Mouse (Mus musculus): ENCODE results near the gene Rhog.

Gene Rhog

DNA sequence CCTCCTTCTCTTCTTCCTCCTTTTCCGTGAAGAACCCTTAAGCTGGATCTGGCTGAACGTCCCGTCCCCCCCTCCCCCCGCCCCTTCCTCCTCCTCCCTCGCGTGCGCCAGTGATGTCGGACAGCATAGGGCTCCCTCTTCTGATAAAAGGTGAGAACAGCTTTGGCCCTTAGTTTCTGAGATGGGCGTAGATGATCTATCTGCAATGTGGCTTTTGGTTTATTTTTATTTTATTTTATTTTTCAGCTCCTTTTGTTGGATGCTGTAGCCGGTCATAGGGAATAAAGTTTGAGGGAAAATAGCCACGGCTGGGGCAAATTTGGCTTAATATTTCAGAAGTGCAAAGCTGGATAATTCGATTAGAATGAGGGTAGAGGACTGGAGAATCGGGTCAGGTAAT is 33.5 kb downstream of the Rhog start:
- DNase-seq (ENCODE audit: low read depth, low spot score): no peak

DNA sequence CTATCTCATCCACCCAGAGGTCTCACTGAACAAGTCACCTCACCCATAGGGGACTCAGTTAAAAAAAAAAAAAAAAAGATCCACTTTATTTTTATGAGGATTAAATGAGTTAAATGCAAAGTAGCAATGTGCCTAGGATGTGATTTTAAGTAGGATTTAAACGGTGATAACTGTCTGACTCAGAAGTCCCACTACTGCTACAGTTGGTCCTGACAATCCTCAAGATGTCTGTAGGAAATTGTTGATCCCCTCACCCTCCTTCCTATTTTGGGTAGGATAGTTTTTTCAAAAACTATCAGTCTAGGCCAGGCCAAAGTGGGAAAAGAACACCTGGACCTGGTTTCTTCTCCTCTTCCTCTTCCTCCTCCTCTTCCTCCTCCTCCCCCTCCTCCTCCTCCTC is 34.0 kb downstream of the Rhog start:
- no peak for DNase-seq (ENCODE audit: low read depth, low spot score)

DNA sequence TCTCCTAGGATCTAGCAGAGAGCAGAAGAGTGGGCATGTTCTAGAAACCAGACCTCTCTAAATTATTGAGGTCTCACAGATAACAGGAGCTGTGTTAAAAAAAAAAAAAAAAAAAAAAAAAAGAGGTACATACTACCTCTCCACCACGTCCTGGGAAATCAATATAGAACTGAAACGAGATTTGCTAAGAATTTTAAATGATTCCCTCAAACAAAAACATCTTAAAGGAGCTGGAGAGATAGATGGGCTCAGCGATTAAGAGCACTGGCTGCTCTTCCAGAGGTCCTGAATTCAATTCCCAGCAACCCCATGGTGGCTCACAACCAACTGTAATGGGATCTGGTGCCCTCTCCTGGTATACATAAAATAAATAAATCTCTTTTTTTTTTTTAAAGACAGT is 44.8 kb downstream of the Rhog start:
- DNase-seq (ENCODE audit: low read depth, low spot score): no peak

DNA sequence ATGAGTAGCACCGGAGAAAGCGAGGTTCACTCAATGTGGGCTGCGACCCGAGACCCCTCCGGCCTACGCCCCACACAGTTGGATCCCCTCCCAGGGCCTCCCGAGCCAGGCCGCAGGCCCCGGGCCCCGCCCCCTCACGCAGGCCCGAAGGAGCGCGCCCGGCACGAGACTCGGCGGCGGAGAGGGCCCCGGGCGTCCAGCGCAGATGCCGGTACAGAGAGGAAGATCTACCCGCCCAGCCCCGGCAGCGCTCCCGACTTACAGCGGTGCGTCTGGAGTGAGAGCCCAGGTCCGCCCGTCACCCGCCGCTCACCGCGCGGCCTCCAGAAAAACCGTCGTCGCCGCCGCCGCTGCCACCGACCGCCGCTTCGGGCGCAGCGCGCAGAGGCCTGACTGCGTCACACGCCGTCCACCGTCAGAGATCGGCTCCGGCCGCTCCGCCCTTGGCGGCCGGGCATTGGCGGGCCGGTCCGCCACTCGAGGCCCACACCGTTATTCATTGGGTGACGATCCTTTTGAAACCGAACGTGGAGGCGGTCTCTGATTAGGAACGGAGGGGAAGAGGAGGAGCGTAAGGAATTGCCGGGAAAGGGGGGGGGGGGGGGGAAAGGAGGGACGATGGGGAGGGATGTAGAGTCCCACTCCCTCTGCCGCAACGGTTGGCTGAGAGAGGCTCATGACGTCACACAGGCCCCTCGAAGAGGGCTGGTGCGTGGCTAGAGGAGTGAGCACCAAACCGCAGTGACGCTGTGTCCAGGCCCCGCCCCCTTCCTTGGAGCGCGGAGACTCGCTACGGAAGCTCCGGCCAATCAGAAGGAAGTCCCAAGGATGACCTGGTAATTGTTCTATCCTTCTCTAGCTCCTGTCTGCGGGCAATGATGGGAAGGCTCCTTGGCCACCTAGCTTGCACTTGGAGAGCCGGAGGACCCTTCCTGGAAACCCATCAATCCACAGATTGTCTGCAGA is 45.8 kb downstream of the Rhog start, which contains the start of the genes Nup98 and Pgap2:
TSS of gene Nup98 (minus strand) at position 421 of the 966 bp plus-strand sequence.
TSS of gene Pgap2 (plus strand) at position 453 of the 966 bp plus-strand sequence.
- DNase-seq (ENCODE audit: low read depth, low spot score): peak; percentile 98

DNA sequence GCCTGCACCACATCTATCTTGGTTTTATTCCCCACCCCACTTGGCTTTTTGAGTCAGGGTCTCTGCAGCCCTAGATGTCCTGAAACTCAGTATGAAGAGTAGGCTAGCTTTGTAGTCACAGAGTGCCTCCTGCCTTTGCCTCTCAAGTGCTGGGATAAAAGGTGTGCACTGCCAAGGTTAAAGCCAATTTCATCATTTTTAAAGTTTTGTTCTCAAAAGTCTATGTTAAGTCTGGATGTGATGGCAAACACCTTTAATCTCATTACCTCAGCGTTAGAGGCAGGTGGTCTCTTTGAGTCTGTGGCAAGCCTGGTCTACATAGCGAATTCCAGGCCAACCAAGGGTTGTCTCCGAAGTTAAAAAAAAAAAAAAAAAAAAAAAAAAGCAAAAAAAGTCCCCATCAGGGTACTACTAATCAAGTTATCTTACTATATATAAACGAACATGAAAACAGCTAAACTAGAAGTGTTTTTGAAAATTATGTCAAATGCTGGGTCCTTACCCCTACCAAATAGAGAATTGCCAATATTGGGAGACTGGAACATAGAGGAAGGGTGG is 47.0 kb downstream of the Rhog start:
- DNase-seq (ENCODE audit: low read depth, low spot score): no peak

DNA sequence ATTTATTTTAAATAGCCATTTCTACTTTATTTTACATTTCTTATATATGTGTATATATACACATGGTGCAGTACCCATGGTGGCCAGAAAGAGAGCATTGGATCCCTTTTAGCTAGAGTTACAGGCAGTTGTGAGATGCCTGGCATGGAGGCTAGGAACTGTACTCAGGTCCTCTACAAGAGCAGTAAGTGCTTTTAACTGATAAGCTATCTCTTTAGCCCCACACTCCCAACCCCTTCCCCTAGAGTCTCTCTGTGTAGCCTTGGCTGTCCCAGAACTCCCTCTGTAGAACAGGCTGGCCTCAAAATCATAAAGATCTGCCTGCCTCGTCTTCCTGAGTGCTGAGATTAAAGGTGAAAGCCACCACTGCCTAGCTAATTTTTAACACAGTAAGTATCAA is 50.2 kb downstream of the Rhog start:
- no peak for DNase-seq (ENCODE audit: low read depth, low spot score)

DNA sequence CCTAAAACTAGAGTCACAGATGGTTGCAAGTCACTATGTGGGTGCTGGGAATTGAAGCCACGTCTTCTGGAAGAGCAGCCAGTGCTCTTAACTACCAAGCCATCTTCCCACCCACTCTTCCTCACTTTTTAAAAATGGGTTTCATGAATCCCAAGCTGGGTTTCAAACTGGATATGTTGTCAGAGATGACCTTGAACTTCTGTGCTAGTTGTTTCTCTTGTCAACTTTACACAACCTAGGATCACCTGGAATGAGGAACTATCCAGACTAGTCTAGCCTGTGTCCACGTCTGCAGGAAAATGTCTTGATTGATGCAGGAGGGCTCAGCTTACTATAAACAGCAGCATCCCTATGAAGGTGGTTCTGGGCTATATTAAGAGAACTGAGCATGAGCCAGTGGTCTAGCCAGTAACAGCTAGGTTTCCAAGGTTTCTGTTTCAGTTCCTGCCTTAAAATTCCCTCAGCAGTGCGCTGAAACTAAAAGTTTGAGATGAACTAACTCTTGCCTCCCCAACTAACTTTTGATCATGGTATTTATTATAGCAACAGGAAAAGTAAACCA is 51.5 kb downstream of the Rhog start:
- no peak for DNase-seq (ENCODE audit: low read depth, low spot score)

DNA sequence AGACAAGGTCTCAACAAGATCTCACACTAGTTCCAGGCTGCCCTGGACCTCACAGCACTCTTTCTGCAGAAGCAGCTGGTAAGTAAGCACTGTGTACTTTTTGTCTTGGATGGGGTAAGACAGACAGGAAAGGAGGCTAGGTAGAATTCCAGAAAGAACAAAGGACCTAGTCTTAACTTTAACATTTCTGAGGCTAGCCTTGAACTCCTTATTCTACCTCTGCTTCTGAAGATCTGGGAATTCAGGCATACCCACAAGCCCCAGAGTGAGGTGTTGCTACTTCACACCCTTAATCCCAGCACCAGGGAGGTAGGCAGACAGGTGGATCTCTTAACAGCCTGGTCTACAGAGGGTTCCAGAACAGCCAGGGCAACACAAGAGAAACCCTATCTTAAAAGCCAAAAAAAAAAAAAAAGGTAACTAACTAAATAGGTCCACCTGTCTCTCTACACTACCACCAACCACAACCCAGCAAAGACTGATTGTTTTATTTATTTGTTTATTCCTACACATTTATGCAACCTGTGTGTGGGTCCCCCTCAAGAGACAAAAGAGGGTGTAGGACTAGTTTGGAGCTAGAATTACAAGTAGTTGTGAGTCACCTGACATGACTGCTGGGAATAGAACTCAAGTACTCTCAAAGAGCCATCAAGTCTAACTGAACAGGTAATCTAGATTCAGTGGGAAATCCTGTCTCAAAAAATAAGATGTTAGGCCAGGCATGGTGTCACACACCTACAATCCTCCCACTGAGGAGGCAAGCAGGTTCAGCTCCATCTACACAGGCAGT is 54.7 kb downstream of the Rhog start:
- DNase-seq (ENCODE audit: low read depth, low spot score): no peak

DNA sequence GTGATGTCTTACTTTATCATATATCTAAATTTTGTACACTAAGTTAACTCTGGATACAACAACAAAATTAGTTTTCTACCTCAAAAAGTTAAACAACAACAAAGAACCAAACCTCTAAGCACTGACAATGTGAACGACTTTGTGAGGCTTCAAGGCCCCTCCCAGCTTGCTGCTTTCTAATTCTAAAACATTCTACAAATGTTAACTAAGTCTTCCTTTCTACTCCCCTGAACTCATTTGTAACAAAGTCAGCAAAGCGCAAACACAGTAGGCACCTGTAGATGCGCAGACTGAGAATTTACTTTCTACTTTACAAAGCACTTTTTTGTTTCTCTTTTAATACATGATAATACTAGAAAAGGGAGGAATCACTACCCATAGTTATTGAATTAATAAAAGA is 55.3 kb downstream of the Rhog start:
- no peak for DNase-seq (ENCODE audit: low read depth, low spot score)

DNA sequence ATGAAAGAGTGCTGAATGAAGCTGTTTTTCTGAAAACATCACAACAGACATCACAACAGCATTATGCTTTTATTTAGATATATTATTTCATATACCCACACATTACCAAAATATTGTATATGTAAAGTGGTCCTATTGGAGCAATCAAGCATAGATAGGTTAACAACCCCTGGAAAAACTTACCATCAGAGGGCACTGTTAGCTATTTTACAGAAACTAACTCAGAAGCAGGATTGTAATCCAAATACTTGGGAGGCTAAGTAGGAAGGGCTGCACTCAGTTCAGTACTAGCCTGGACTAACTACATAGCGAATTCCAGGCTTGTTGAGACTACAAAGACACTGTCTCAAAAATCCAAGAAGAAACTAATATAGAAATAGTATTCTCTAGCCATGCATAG is 63.5 kb downstream of the Rhog start:
- no peak for DNase-seq (ENCODE audit: low read depth, low spot score)
